Mouse (Mus musculus) erythroblast, embryonic 14.5 days (primary cell): Measurements from ENCODE around the gene Carhsp1.

Source experiments
- GATA1 ChIP-seq: IDR thresholded peaks from 2 replicates; pipeline ENCODE4 v1.6.1; 2012; ENCODE audit warnings: low read length, inconsistent platforms, mixed read lengths
- TAL1 ChIP-seq: IDR thresholded peaks from 3 replicates; pipeline ENCODE4 v1.6.1; 2012; ENCODE audit warnings: low read length, inconsistent platforms, mixed read lengths

- TF ChIP-seq GATA1, result no peak
- TF ChIP-seq TAL1, result no peak
Observed at GRCm38 (mm10) chr16:8699556-8699955, 27.6 kb upstream of the Carhsp1 start.
